Mouse (Mus musculus): ENCODE results near the gene Zfp94. TPM values are rescaled to one million over a fixed set of nuclear protein-coding genes. Genes with fewer than 3 reads are reported as not detected.
"Not testable (repeated sequence)": the region's sequence is repeated elsewhere in the genome, so short reads cannot be mapped to it uniquely, and the experiment has no call there.

Gene Zfp94
- total RNA-seq, 2 experiments from 2014 or later, result 16.1 to 16.3 TPM

GRCm38 (mm10) chr7:24287670-24288069, 28.8 kb downstream of the Zfp94 start:
- no peak for DNase-seq (ENCODE audit: low spot score in 2 of 2)
- intact Hi-C loops (cut with DNase I), result loop anchor here (10.0 kb wide), 1 partner anchor 323 kb away; no protein-coding TSS in a partner anchor

GRCm38 (mm10) chr7:24286916-24287315, 29.6 kb downstream of the Zfp94 start:
- no peak for DNase-seq (ENCODE audit: low spot score in 2 of 2)
- intact Hi-C loops (cut with DNase I), result loop anchor here (10.0 kb wide), 1 partner anchor 322 kb away; no protein-coding TSS in a partner anchor

- DNase-seq (ENCODE audit: low spot score in 2 of 2), result no peak
- intact Hi-C loops (cut with DNase I), result loop anchor here (10.0 kb wide), 1 partner anchor 321 kb away; no protein-coding TSS in a partner anchor
Observed at GRCm38 (mm10) chr7:24286090-24286489, 30.4 kb downstream of the Zfp94 start.

GRCm38 (mm10) chr7:24280858-24281145, 35.7 kb downstream of the Zfp94 start:
- intact Hi-C loops (cut with DNase I), result loop anchor here (10.0 kb wide), 1 partner anchor 316 kb away; no protein-coding TSS in a partner anchor
- DNase-seq (ENCODE audit: low spot score in 2 of 2), result no peak

GRCm38 (mm10) chr7:24280031-24280857, 36.2 kb downstream of the Zfp94 start:
- DNase-seq (ENCODE audit: low spot score in 2 of 2), result no peak
- intact Hi-C loops (cut with DNase I), result loop anchor here (10.0 kb wide), 1 partner anchor 315 kb away; no protein-coding TSS in a partner anchor

- DNase-seq (ENCODE audit: low spot score in 2 of 2), result not testable (repeated sequence)
- intact Hi-C loops (cut with DNase I), result loop anchor here (5.0 kb wide), 1 partner anchor 146 kb away; the partner anchor contains the start of gene Zfp235
Observed at GRCm38 (mm10) chr7:24278771-24279170, 37.7 kb downstream of the Zfp94 start.

GRCm38 (mm10) chr7:24274456-24274855, 42.0 kb downstream of the Zfp94 start:
- DNase-seq (ENCODE audit: low spot score in 2 of 2), result no peak
- intact Hi-C loops (cut with DNase I), result no loop called here

- no peak for DNase-seq (ENCODE audit: low spot score in 2 of 2)
- intact Hi-C loops (cut with DNase I), result loop anchor here (2.0 kb wide), 1 partner anchor 28 kb away; no protein-coding TSS in a partner anchor
Observed at GRCm38 (mm10) chr7:24271191-24271590, 45.3 kb downstream of the Zfp94 start.

- intact Hi-C loops (cut with DNase I), result loop anchor here (2.0 kb wide), 1 partner anchor 29 kb away; no protein-coding TSS in a partner anchor
- peak; percentile 83 to 87 for DNase-seq (ENCODE audit: low spot score in 2 of 2)
Observed at GRCm38 (mm10) chr7:24270288-24270672, 46.2 kb downstream of the Zfp94 start, which contains the start of gene Zfp93. Gene Zfp93 (plus strand): TSS chr7:24270420.

- intact Hi-C loops (cut with DNase I), result loop anchor here (2.0 kb wide), 1 partner anchor 29 kb away; no protein-coding TSS in a partner anchor
Observed at GRCm38 (mm10) chr7:24269667-24270287, 46.7 kb downstream of the Zfp94 start.

GRCm38 (mm10) chr7:24269256-24269655, 47.2 kb downstream of the Zfp94 start:
- intact Hi-C loops (cut with DNase I), result no loop called here
- DNase-seq (ENCODE audit: low spot score in 2 of 2), result no peak

More at GRCm38 (mm10) chr7:24269667-24270287, 46.7 kb downstream of the Zfp94 start:
- no peak for DNase-seq (ENCODE audit: low spot score in 2 of 2)

GRCm38 (mm10) chr7:24268176-24269155, 48.0 kb downstream of the Zfp94 start:
- intact Hi-C loops (cut with DNase I), result no loop called here

GRCm38 (mm10) chr7:24260000-24260312, 56.5 kb downstream of the Zfp94 start:
- intact Hi-C loops (cut with DNase I), result loop anchor here (5.0 kb wide), 1 partner anchor 128 kb away; the partner anchor contains the start of gene Zfp235

More at GRCm38 (mm10) chr7:24268176-24269155, 48.0 kb downstream of the Zfp94 start:
- no peak for DNase-seq (ENCODE audit: low spot score in 2 of 2)

GRCm38 (mm10) chr7:24259306-24259999, 57.0 kb downstream of the Zfp94 start:
- DNase-seq (ENCODE audit: low spot score in 2 of 2), result no peak
- intact Hi-C loops (cut with DNase I), result loop anchor here (5.0 kb wide), 1 partner anchor 127 kb away; the partner anchor contains the start of gene Zfp235

More at GRCm38 (mm10) chr7:24260000-24260312, 56.5 kb downstream of the Zfp94 start:
- no peak for DNase-seq (ENCODE audit: low spot score in 2 of 2)

- DNase-seq (ENCODE audit: low spot score in 2 of 2), result peak; percentile 86 to 91
- intact Hi-C loops (cut with DNase I), result loop anchor here (2.0 to 5.0 kb wide), 3 partner anchors 46 to 123 kb away; partner anchors contain the start of genes Zfp235 and Zfp61
Observed at GRCm38 (mm10) chr7:24254633-24255474, 61.6 kb downstream of the Zfp94 start, which contains the start of gene Zfp108. Gene Zfp108 (plus strand): TSS chr7:24254794.

GRCm38 (mm10) chr7:24253779-24254615, 62.5 kb downstream of the Zfp94 start:
- DNase-seq (ENCODE audit: low spot score in 2 of 2), result no peak
- intact Hi-C loops (cut with DNase I), result loop anchor here (2.0 to 5.0 kb wide), 2 partner anchors 47 kb away; partner anchors contain the start of gene Zfp61
